Mouse (Mus musculus): Measurements from ENCODE around the gene Apol7a. TPM values are rescaled to one million over a fixed set of nuclear protein-coding genes. Genes with fewer than 3 reads are reported as not detected.
"Not testable (repeated sequence)": the region's sequence is repeated elsewhere in the genome, so short reads cannot be mapped to it uniquely, and the experiment has no call there.

The Apol7a gene
- not detected in 2 replicates for polyA plus RNA-seq (2016; fragmentation: Nextera tagmentation; extraction: Ambion mirVana)

GRCm38 (mm10) chr15:77399027-77399426 is at the start of gene Apol7a:
Gene Apol7a (minus strand): TSS chr15:77399110.
- not testable (repeated sequence) for H3K27me3 ChIP-seq; H3K9ac ChIP-seq (replicated peaks); ATAC-seq (ENCODE audit: insufficient number of reproducible peaks, insufficient read depth, low FRiP score, low TSS enrichment, low read depth); H3K9me3 ChIP-seq; H3K4me2 ChIP-seq; H3K27ac ChIP-seq; H3K4me3 ChIP-seq (replicated peaks); H3K36me3 ChIP-seq; H3K4me1 ChIP-seq (replicated peaks)
- 58% methylated on average over 9 of the region's 9 CpGs for WGBS

GRCm38 (mm10) chr15:77447392-77447791 is 48.5 kb upstream of the Apol7a start, which contains the start of gene Apol7b:
Gene Apol7b (minus strand): TSS chr15:77447492.
- not testable (repeated sequence) for ATAC-seq (ENCODE audit: insufficient number of reproducible peaks, insufficient read depth, low FRiP score, low TSS enrichment, low read depth); H3K4me3 ChIP-seq (replicated peaks); H3K27me3 ChIP-seq; H3K9ac ChIP-seq (replicated peaks); H3K4me1 ChIP-seq (replicated peaks); H3K36me3 ChIP-seq; H3K27ac ChIP-seq; H3K4me2 ChIP-seq; H3K9me3 ChIP-seq
- 90% methylated on average over 2 of the region's 2 CpGs for WGBS

GRCm38 (mm10) chr15:77445668-77446067 is 46.8 kb upstream of the Apol7a start:
- not testable (repeated sequence) for H3K36me3 ChIP-seq; H3K27me3 ChIP-seq; H3K9ac ChIP-seq (replicated peaks); ATAC-seq (ENCODE audit: insufficient number of reproducible peaks, insufficient read depth, low FRiP score, low TSS enrichment, low read depth); H3K4me3 ChIP-seq (replicated peaks); H3K4me1 ChIP-seq (replicated peaks); H3K4me2 ChIP-seq; H3K9me3 ChIP-seq; H3K27ac ChIP-seq
- 82% methylated on average over 1 of the region's 1 CpGs for WGBS

- not testable (repeated sequence) for H3K4me1 ChIP-seq (replicated peaks); H3K9me3 ChIP-seq; H3K27ac ChIP-seq; H3K4me2 ChIP-seq; H3K27me3 ChIP-seq; H3K4me3 ChIP-seq (replicated peaks); H3K9ac ChIP-seq (replicated peaks); ATAC-seq (ENCODE audit: insufficient number of reproducible peaks, insufficient read depth, low FRiP score, low TSS enrichment, low read depth); H3K36me3 ChIP-seq
- WGBS: 83% methylated on average over 8 of the region's 8 CpGs
These were observed 45.8 kb upstream of the Apol7a start for GRCm38 (mm10) chr15:77444746-77445145.

GRCm38 (mm10) chr15:77428690-77429448 is 30.0 kb upstream of the Apol7a start:
- not testable (repeated sequence) for H3K27me3 ChIP-seq; H3K9me3 ChIP-seq; H3K4me2 ChIP-seq; H3K9ac ChIP-seq (replicated peaks); ATAC-seq (ENCODE audit: insufficient number of reproducible peaks, insufficient read depth, low FRiP score, low TSS enrichment, low read depth); H3K4me1 ChIP-seq (replicated peaks); H3K27ac ChIP-seq; H3K36me3 ChIP-seq; H3K4me3 ChIP-seq (replicated peaks)
- WGBS: 80% methylated on average over 9 of the region's 10 CpGs

GRCm38 (mm10) chr15:77422925-77423324 is 24.0 kb upstream of the Apol7a start:
- ATAC-seq (ENCODE audit: insufficient number of reproducible peaks, insufficient read depth, low FRiP score, low TSS enrichment, low read depth); H3K36me3 ChIP-seq; H3K4me3 ChIP-seq (replicated peaks); H3K4me2 ChIP-seq; H3K9me3 ChIP-seq; H3K27ac ChIP-seq; H3K4me1 ChIP-seq (replicated peaks); H3K9ac ChIP-seq (replicated peaks); H3K27me3 ChIP-seq: not testable (repeated sequence)
- WGBS: 82% methylated on average over 3 of the region's 7 CpGs

GRCm38 (mm10) chr15:77419657-77420056 is 20.7 kb upstream of the Apol7a start:
- H3K4me2 ChIP-seq; H3K4me1 ChIP-seq (replicated peaks); H3K4me3 ChIP-seq (replicated peaks); H3K27ac ChIP-seq; H3K9ac ChIP-seq (replicated peaks); H3K27me3 ChIP-seq; H3K9me3 ChIP-seq; H3K36me3 ChIP-seq; ATAC-seq (ENCODE audit: insufficient number of reproducible peaks, insufficient read depth, low FRiP score, low TSS enrichment, low read depth): not testable (repeated sequence)
- WGBS: no CpG with 5 or more reads among the region's 3 CpGs

GRCm38 (mm10) chr15:77416655-77417333 is 17.9 kb upstream of the Apol7a start:
- ATAC-seq (ENCODE audit: insufficient number of reproducible peaks, insufficient read depth, low FRiP score, low TSS enrichment, low read depth); H3K9ac ChIP-seq (replicated peaks); H3K4me3 ChIP-seq (replicated peaks); H3K9me3 ChIP-seq; H3K27me3 ChIP-seq; H3K4me2 ChIP-seq; H3K36me3 ChIP-seq; H3K4me1 ChIP-seq (replicated peaks); H3K27ac ChIP-seq: not testable (repeated sequence)
- WGBS: 21% methylated on average over 3 of the region's 10 CpGs

GRCm38 (mm10) chr15:77415653-77416052 is 16.7 kb upstream of the Apol7a start:
- H3K27ac ChIP-seq; H3K9ac ChIP-seq (replicated peaks); H3K4me1 ChIP-seq (replicated peaks); H3K4me3 ChIP-seq (replicated peaks); H3K27me3 ChIP-seq; H3K36me3 ChIP-seq; H3K4me2 ChIP-seq; ATAC-seq (ENCODE audit: insufficient number of reproducible peaks, insufficient read depth, low FRiP score, low TSS enrichment, low read depth); H3K9me3 ChIP-seq: not testable (repeated sequence)
- WGBS: 69% methylated on average over 2 of the region's 2 CpGs

- ATAC-seq (ENCODE audit: insufficient number of reproducible peaks, insufficient read depth, low FRiP score, low TSS enrichment, low read depth); H3K4me1 ChIP-seq (replicated peaks); H3K4me2 ChIP-seq; H3K4me3 ChIP-seq (replicated peaks); H3K9me3 ChIP-seq; H3K27me3 ChIP-seq; H3K36me3 ChIP-seq; H3K27ac ChIP-seq; H3K9ac ChIP-seq (replicated peaks): not testable (repeated sequence)
- 34% methylated on average over 4 of the region's 4 CpGs for WGBS
These were observed 13.8 kb upstream of the Apol7a start for GRCm38 (mm10) chr15:77412695-77413094.

- H3K36me3 ChIP-seq; ATAC-seq (ENCODE audit: insufficient number of reproducible peaks, insufficient read depth, low FRiP score, low TSS enrichment, low read depth); H3K4me3 ChIP-seq (replicated peaks); H3K4me1 ChIP-seq (replicated peaks); H3K9me3 ChIP-seq; H3K4me2 ChIP-seq; H3K27me3 ChIP-seq; H3K9ac ChIP-seq (replicated peaks); H3K27ac ChIP-seq: not testable (repeated sequence)
- WGBS: 89% methylated on average over 1 of the region's 4 CpGs
These were observed 12.1 kb upstream of the Apol7a start, which contains the start of gene Apol9a for GRCm38 (mm10) chr15:77411035-77411434. Gene Apol9a (minus strand): TSS chr15:77411135.

All from limb, embryonic 12.5 days (tissue).